Mouse (Mus musculus): ENCODE results near the gene Tbata.

DNA sequence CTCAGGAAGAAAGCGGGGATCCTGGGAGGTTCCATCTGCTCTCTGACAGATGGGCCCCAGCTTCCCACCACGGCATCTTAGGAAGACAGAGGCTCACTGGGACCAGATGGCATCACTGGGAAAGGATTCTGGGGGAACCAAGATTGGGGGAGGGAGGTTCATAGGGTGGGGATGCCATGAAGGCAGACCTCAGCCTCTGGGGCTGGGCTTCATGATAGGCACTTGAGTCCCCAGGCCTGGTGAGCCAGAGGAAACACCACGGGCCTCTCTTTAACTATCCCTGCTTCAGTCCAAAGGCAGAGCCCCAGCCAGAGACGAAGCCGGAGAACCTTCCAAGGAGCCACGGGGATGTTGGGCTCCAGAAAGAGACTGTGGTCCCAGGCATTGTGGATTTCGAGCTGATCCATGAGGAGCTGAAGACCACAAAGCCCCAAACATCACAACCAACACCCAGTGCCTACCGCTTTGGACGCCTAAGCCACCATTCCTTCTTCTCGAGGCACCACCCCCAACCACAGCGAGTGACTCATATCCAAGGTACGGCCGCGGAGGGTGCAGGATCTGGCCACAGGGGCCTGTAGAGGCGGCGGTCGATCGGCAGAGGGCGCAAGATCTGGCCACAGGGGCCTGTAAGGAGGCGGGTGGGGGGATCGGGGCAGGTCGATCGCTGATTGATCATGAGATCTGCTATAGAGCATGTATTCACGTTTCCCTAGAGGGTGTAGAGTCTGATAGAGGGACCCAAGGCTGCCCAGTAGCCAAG, 3.9 kb downstream of the Tbata start:
- TF ChIP-seq CTCF (IDR thresholded peaks at IDR 0.05; ENCODE audit: extremely low read depth, insufficient read depth, insufficient read length, insufficient replicate concordance) (no peak), POLR2A (IDR thresholded peaks at IDR 0.05; ENCODE audit: low read depth, low read length) (no peak)
